Mouse (Mus musculus) lung, postnatal 0 days (tissue): Measurements from ENCODE around the gene Mlycd.

Experiments
- CTCF ChIP-seq: IDR thresholded peaks from 2 replicates; pipeline ENCODE4 v1.5.1; 2016; ENCODE audit warnings: antibody characterized with exemption, mild to moderate bottlenecking
- EP300 ChIP-seq: IDR thresholded peaks from 2 replicates; pipeline ENCODE4 v1.6.1; 2016; ENCODE audit warnings: antibody characterized with exemption, mild to moderate bottlenecking, control low read depth

DNA sequence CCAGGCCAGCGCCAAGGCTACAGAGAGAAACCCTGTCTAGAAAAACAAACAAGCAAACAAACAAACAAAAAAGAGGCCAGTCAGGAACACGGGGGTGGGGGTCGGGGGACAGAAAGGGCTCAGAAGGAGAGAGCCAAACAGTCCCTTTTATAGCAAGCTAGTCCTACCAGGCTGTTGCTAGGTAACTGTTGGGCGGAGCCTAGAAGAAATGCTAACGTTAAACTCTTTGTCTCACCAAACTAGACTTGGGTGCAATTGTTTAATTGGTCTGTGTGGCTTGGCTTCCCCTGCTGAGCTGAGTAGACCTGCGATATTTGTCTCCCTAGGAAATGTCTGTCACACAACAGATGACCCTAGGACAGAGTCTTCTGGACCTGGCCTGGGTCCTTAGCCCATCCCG, 16.2 kb upstream of the Mlycd start:
- no peak for TF ChIP-seq CTCF
- TF ChIP-seq EP300, result no peak
